Mouse (Mus musculus) liver, adult 10 weeks (tissue): ENCODE measurements around the gene Nek7. TPM values are rescaled to one million over a fixed set of nuclear protein-coding genes. Genes with fewer than 3 reads are reported as not detected.

ENCODE experiments used
- polyA plus RNA-seq: library from polyadenylated mRNA; stranded (reverse); fragments of 350-450 nt; fragmentation: Illumina TruSeq; extraction: RNeasy Lipid Tissue Mini Kit (QIAGEN cat#74804); gene quantifications from one replicate; pipeline ENCODE4 v1.2.3, GENCODE M21; 2014; ENCODE audit warnings: low read depth, low replicate concordance

The Nek7 gene
- polyA plus RNA-seq = 72.6 TPM

GRCm38 (mm10) chr1:138619996-138620461, at the start of gene Nek7:
TSS of gene Nek7 (minus strand) at chr1:138620141.

Other genes with a start within 250 kb of the Nek7 start
- 0.19 TPM for gene Lhx9, start 228.4 kb upstream of the Nek7 start, polyA plus RNA-seq
- gene 2310009B15Rik, start 236.7 kb upstream of the Nek7 start, polyA plus RNA-seq = 2.7 TPM